Mouse (Mus musculus): ENCODE measurements around the gene Sprtn.

DNA sequence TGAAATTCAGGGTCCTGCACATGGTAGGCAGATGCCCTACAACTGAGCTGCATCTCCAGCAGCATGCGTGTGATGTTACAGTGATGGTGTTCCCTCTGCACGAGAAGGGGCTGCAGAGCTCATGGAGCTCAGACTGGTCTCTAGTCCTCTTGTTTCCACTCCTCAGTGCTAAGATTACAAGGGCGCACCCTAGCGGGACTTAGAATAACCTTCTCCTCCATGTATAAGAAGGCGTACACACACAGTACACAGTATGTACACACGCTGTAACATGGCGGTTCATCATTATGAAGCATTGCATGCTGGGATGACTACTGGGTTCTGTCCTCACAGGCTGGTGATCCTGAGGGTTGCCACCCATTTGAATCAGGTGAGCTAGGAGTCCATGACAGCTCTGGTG lies 25.6 kb upstream of the Sprtn start:
- TF ChIP-seq POLR2A (IDR thresholded peaks at IDR 0.05; ENCODE audit: insufficient read length, low read depth) (no peak), REST (IDR thresholded peaks at IDR 0.05; ENCODE audit: insufficient read depth, insufficient read length) (no peak), E2F4 (IDR thresholded peaks at IDR 0.05; ENCODE audit: insufficient read depth) (no peak), CEBPB (IDR thresholded peaks at IDR 0.05; ENCODE audit: insufficient read depth, poor library complexity, severe bottlenecking) (no peak), SRF (IDR thresholded peaks at IDR 0.05; ENCODE audit: control insufficient read depth, insufficient read length, low read depth) (no peak), TCF3 (IDR thresholded peaks at IDR 0.05; ENCODE audit: insufficient read length, low read depth) (no peak), POLR2AphosphoS2 (IDR thresholded peaks at IDR 0.05; ENCODE audit: insufficient read length, low read depth) (no peak)
